Mouse (Mus musculus) CH12.LX (cell line): ENCODE results near the gene Sh3bp5.

ENCODE experiments used
- CTCF ChIP-seq, 2 experiments: IDR thresholded peaks in 1 of 2; conservative IDR thresholded peaks in 1 of 2; 2 replicates each; pipeline ENCODE4 v1.5.1; 2011 to 2012; ENCODE audit warnings: low read depth in 2 of 2, low read length in 2 of 2, improper control_type of control experiment in 1 of 2, inconsistent platforms in 1 of 2, mild to moderate bottlenecking in 1 of 2, moderate library complexity in 1 of 2
- E2F4 ChIP-seq: IDR thresholded peaks from 2 replicates; pipeline ENCODE4 v1.6.1; 2011; ENCODE audit warnings: low read depth, low read length, improper control_type of control experiment; ENCODE audit not compliant: insufficient replicate concordance
- EP300 ChIP-seq: IDR thresholded peaks from 2 replicates; pipeline ENCODE4 v1.6.1; 2011; ENCODE audit warnings: low read length, improper control_type of control experiment
- ETS1 ChIP-seq: conservative IDR thresholded peaks from 2 replicates; pipeline ENCODE4 v1.6.1; 2012; ENCODE audit warnings: low read depth, mild to moderate bottlenecking, inconsistent platforms, low read length, improper control_type of control experiment, moderate library complexity
- GABPA ChIP-seq: IDR thresholded peaks from 2 replicates; pipeline ENCODE4 v1.6.1; 2012; ENCODE audit warnings: low read depth, low read length, improper control_type of control experiment, inconsistent platforms; ENCODE audit not compliant: insufficient replicate concordance
- KAT2A ChIP-seq: IDR thresholded peaks from 2 replicates; pipeline ENCODE4 v1.6.1; 2012; ENCODE audit warnings: low read length, improper control_type of control experiment, inconsistent platforms; ENCODE audit not compliant: insufficient replicate concordance
- MAX ChIP-seq: IDR thresholded peaks from 2 replicates; pipeline ENCODE4 v1.6.1; 2011; ENCODE audit warnings: low read length, improper control_type of control experiment
- NELFE ChIP-seq: IDR thresholded peaks from 2 replicates; pipeline ENCODE4 v1.6.1; 2011; ENCODE audit warnings: low read depth, low read length, improper control_type of control experiment
- POLR2A ChIP-seq: IDR thresholded peaks from 2 replicates; pipeline ENCODE4 v1.6.1; 2011; ENCODE audit warnings: low read depth, mild to moderate bottlenecking, improper control_type of control experiment, low read length
- SMC3 ChIP-seq: IDR thresholded peaks from 2 replicates; pipeline ENCODE4 v1.6.1; 2011; ENCODE audit warnings: low read depth, low read length, improper control_type of control experiment
- TCF12 ChIP-seq: IDR thresholded peaks from 2 replicates; pipeline ENCODE4 v1.6.1; 2014; ENCODE audit warnings: low read depth, mild to moderate bottlenecking, inconsistent platforms, low read length, improper control_type of control experiment
- USF1 ChIP-seq: IDR thresholded peaks from 2 replicates; pipeline ENCODE4 v1.6.1; 2014; ENCODE audit warnings: low read depth, mild to moderate bottlenecking, inconsistent platforms, low read length, improper control_type of control experiment
- USF2 ChIP-seq: conservative IDR thresholded peaks from 2 replicates; pipeline ENCODE4 v1.6.1; 2011; ENCODE audit warnings: low read depth, low read length, improper control_type of control experiment

DNA sequence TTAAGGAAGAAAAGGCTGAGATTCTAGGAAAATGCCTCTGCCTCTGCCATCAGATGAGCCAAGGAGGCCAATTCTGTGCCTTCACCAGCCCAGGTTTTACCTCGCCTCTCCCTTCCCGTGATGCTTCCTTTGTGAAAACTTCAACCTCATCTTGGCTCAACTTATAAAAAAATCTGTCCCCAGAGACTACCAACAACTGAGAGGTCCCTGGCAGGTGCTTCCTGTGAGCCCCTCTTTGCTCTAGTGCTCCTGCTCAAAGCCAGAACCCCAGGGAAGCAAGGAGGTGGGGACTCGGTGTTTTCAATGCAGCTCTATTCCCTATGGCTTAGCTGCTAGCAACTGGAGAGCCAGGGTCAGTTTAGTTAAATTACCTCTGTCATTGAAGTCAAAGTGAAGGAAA lies 122.7 kb downstream of the Sh3bp5 start:
- TF ChIP-seq USF2 (no peak), MAX (no peak), CTCF (conservative IDR thresholded peaks at IDR 0.05 in 1 of 2, IDR thresholded peaks at IDR 0.05 in 1 of 2; ENCODE audit: low read depth in 2 of 2, low read length in 2 of 2) (no peak), EP300 (peak; percentile 53; the same call in 1 of the 2 replicates), TCF12 (0 out of 2 replicates have a peak, but pooled peaks have one; percentile 48), NELFE (no peak), SMC3 (no peak), POLR2A (no peak), GABPA (no peak), E2F4 (no peak), USF1 (no peak), ETS1 (peak; percentile 43; the same call in 1 of the 2 replicates), KAT2A (no peak)
